Mouse (Mus musculus) limb, embryonic 12.5 days (tissue): Measurements from ENCODE around the gene Zfp423. TPM values are rescaled to one million over a fixed set of nuclear protein-coding genes. Genes with fewer than 3 reads are reported as not detected.

Experiments used
- ATAC-seq: fragments of 200-750 bp; cut with Nextera tagmentation; 2 replicates; pipeline ENCODE4 v1.8.0; 2017; ENCODE audit warnings: low read depth, moderate TSS enrichment; ENCODE audit not compliant: insufficient number of reproducible peaks, insufficient read depth, low FRiP score, low TSS enrichment
- H3K27ac ChIP-seq: fragments of 300-500 bp; sonication (generic); 2 replicates; pipeline ENCODE4 v1.5.1; 2016; ENCODE audit warnings: mild to moderate bottlenecking, moderate library complexity
- H3K27me3 ChIP-seq: fragments of 300-500 bp; sonication (generic); 2 replicates; pipeline ENCODE4 v1.6.1; 2016; ENCODE audit warnings: mild to moderate bottlenecking, moderate library complexity
- H3K36me3 ChIP-seq: fragments of 300-500 bp; sonication (generic); 2 replicates; pipeline ENCODE4 v1.6.1; 2016; ENCODE audit warnings: mild to moderate bottlenecking, moderate library complexity
- H3K4me1 ChIP-seq: fragments of 300-500 bp; sonication (generic); replicated peaks from 2 replicates; pipeline ENCODE4 v1.6.1; 2016
- H3K4me2 ChIP-seq: fragments of 300-500 bp; sonication (generic); 2 replicates; pipeline ENCODE4 v1.6.1; 2016; ENCODE audit warnings: mild to moderate bottlenecking, moderate library complexity
- H3K4me3 ChIP-seq: fragments of 300-500 bp; sonication (generic); replicated peaks from 2 replicates; pipeline ENCODE4 v1.5.1; 2016; ENCODE audit warnings: mild to moderate bottlenecking
- H3K9ac ChIP-seq: fragments of 300-500 bp; sonication (generic); replicated peaks from 2 replicates; pipeline ENCODE4 v1.6.1; 2016; ENCODE audit warnings: mild to moderate bottlenecking, moderate library complexity
- H3K9me3 ChIP-seq: fragments of 300-500 bp; sonication (generic); 2 replicates; pipeline ENCODE4 v1.6.1; 2016; ENCODE audit warnings: mild to moderate bottlenecking, moderate library complexity
- WGBS: fragments of 180-500 bp; shearing (Covaris S2); methylation state at CpG from one replicate; pipeline ENCODE4 v1.1.7; 2016; 5-methylcytosine and 5-hydroxymethylcytosine counted together
- polyA plus RNA-seq: library from polyadenylated mRNA; unstranded; fragments of >200 nt; fragmentation: Nextera tagmentation; extraction: Ambion mirVana; gene quantifications from 2 replicates; pipeline ENCODE4 v1.2.1, GENCODE M21; 2016

Zfp423 gene
- polyA plus RNA-seq, 1 experiment from 2014 or later = 40.3 TPM

GRCm38 (mm10) chr8:87944225-87944934 is 15.0 kb downstream of the Zfp423 start:
- Histone ChIP-seq H3K27ac (no peak overlapping the region), H3K9ac (peak overlapping the region; percentile 76; the same call in 1 of the 2 replicates), H3K4me1 (peaks cover 76% of the 10 kb centered on the region), H3K27me3 (no peaks in the 10 kb centered on the region), H3K36me3 (peaks cover 9% of the 10 kb centered on the region; the same call in 1 of the 2 replicates), H3K9me3 (no peaks in the 10 kb centered on the region), H3K4me3 (peak overlapping the region; percentile 43), H3K4me2 (peak overlapping the region; percentile 84)
- WGBS = 12% methylated on average over 5 of the region's 5 CpGs
- ATAC-seq = no peak

GRCm38 (mm10) chr8:87943651-87944091 is 15.7 kb downstream of the Zfp423 start:
- no peak overlapping the region for H3K27ac ChIP-seq
- 3% methylated on average over 42 of the region's 42 CpGs for WGBS

GRCm38 (mm10) chr8:87940646-87941045 is 18.7 kb downstream of the Zfp423 start:
- Histone ChIP-seq H3K36me3 (peaks cover 4% of the 10 kb centered on the region; the same call in 1 of the 2 replicates), H3K4me1 (peaks cover 70% of the 10 kb centered on the region), H3K9me3 (no peaks in the 10 kb centered on the region), H3K4me3 (no peak overlapping the region), H3K27me3 (no peaks in the 10 kb centered on the region), H3K27ac (0 out of 2 replicates have a peak overlapping the region, but pooled peaks have one; percentile 17), H3K4me2 (no peak overlapping the region), H3K9ac (no peak overlapping the region)
- WGBS = 38% methylated on average over 6 of the region's 6 CpGs
- ATAC-seq = no peak

More at GRCm38 (mm10) chr8:87943651-87944091, 15.7 kb downstream of the Zfp423 start:
- peaks cover 76% of the 10 kb centered on the region for H3K4me1 ChIP-seq
- H3K9ac ChIP-seq = peak overlapping the region; percentile 76
- no peaks in the 10 kb centered on the region for H3K9me3 ChIP-seq
- peak overlapping the region; percentile 43 for H3K4me3 ChIP-seq
- no peaks in the 10 kb centered on the region for H3K27me3 ChIP-seq
- peak overlapping the region; percentile 84 for H3K4me2 ChIP-seq
- ATAC-seq = no peak
- H3K36me3 ChIP-seq = peaks cover 9% of the 10 kb centered on the region; the same call in 1 of the 2 replicates

- Histone ChIP-seq H3K4me2 (peak overlapping the region; percentile 66), H3K9me3 (no peaks in the 10 kb centered on the region), H3K9ac (peak overlapping the region; percentile 54; the same call in 1 of the 2 replicates), H3K27me3 (no peaks in the 10 kb centered on the region), H3K4me3 (peak overlapping the region; percentile 25), H3K4me1 (peaks cover 64% of the 10 kb centered on the region), H3K27ac (peak overlapping the region; percentile 85), H3K36me3 (no peaks in the 10 kb centered on the region)
- ATAC-seq = no peak
- WGBS = 12% methylated on average over 7 of the region's 8 CpGs
Measured at GRCm38 (mm10) chr8:87939308-87939936, 20.0 kb downstream of the Zfp423 start.

GRCm38 (mm10) chr8:87938351-87939232 is 20.8 kb downstream of the Zfp423 start:
- Histone ChIP-seq H3K4me1 (peaks cover 64% of the 10 kb centered on the region), H3K27ac (peak overlapping the region; percentile 85), H3K9ac (peak overlapping the region; percentile 54), H3K27me3 (no peaks in the 10 kb centered on the region), H3K4me3 (peak overlapping the region; percentile 25), H3K4me2 (peak overlapping the region; percentile 66), H3K36me3 (no peaks in the 10 kb centered on the region), H3K9me3 (no peaks in the 10 kb centered on the region)
- ATAC-seq = peak; percentile 84
- under 1% methylated on average over 20 of the region's 20 CpGs for WGBS

- no peak for ATAC-seq
- H3K36me3 ChIP-seq = no peaks in the 10 kb centered on the region
- no peaks in the 10 kb centered on the region for H3K27me3 ChIP-seq
- no peak overlapping the region for H3K9ac ChIP-seq
- no peak overlapping the region for H3K4me3 ChIP-seq
- H3K27ac ChIP-seq = peak overlapping the region; percentile 29; the same call in 1 of the 2 replicates
- peaks cover 74% of the 10 kb centered on the region for H3K4me1 ChIP-seq
- H3K9me3 ChIP-seq = no peaks in the 10 kb centered on the region
- H3K4me2 ChIP-seq = no peak overlapping the region
- WGBS = 76% methylated on average over 3 of the region's 3 CpGs
Measured at GRCm38 (mm10) chr8:87937211-87937610, 22.2 kb downstream of the Zfp423 start.

GRCm38 (mm10) chr8:87935088-87935680 is 24.2 kb downstream of the Zfp423 start:
- no peaks in the 10 kb centered on the region for H3K36me3 ChIP-seq
- WGBS = 87% methylated on average over 6 of the region's 6 CpGs
- H3K27ac ChIP-seq = no peak overlapping the region
- H3K27me3 ChIP-seq = no peaks in the 10 kb centered on the region
- peaks cover 80% of the 10 kb centered on the region for H3K4me1 ChIP-seq
- no peak overlapping the region for H3K9ac ChIP-seq
- H3K9me3 ChIP-seq = no peaks in the 10 kb centered on the region
- no peak overlapping the region for H3K4me3 ChIP-seq
- no peak overlapping the region for H3K4me2 ChIP-seq
- no peak for ATAC-seq

GRCm38 (mm10) chr8:87934175-87934574 is 25.2 kb downstream of the Zfp423 start:
- WGBS = 60% methylated on average over 13 of the region's 13 CpGs
- no peaks in the 10 kb centered on the region for H3K36me3 ChIP-seq
- peak overlapping the region; percentile 42 for H3K27ac ChIP-seq
- ATAC-seq = no peak
- H3K9me3 ChIP-seq = no peaks in the 10 kb centered on the region
- H3K4me1 ChIP-seq = peaks cover 80% of the 10 kb centered on the region
- no peak overlapping the region for H3K4me3 ChIP-seq
- H3K9ac ChIP-seq = no peak overlapping the region
- H3K4me2 ChIP-seq = no peak overlapping the region
- no peaks in the 10 kb centered on the region for H3K27me3 ChIP-seq

GRCm38 (mm10) chr8:87933752-87934151 is 25.6 kb downstream of the Zfp423 start:
- Histone ChIP-seq H3K4me3 (no peak overlapping the region), H3K9ac (no peak overlapping the region), H3K9me3 (no peaks in the 10 kb centered on the region), H3K27ac (peak overlapping the region; percentile 42), H3K36me3 (no peaks in the 10 kb centered on the region), H3K4me2 (no peak overlapping the region), H3K4me1 (peaks cover 80% of the 10 kb centered on the region), H3K27me3 (no peaks in the 10 kb centered on the region)
- WGBS = 59% methylated on average over 8 of the region's 8 CpGs
- no peak for ATAC-seq

- peaks cover 87% of the 10 kb centered on the region for H3K4me1 ChIP-seq
- 53% methylated on average over 2 of the region's 2 CpGs for WGBS
- H3K9me3 ChIP-seq = no peaks in the 10 kb centered on the region
- H3K36me3 ChIP-seq = no peaks in the 10 kb centered on the region; the same call in 1 of the 2 replicates
- ATAC-seq = no peak
- peak overlapping the region; percentile 41; the same call in 1 of the 2 replicates for H3K27ac ChIP-seq
- no peak overlapping the region for H3K4me3 ChIP-seq
- H3K27me3 ChIP-seq = no peaks in the 10 kb centered on the region
- no peak overlapping the region for H3K4me2 ChIP-seq
- no peak overlapping the region for H3K9ac ChIP-seq
Measured at GRCm38 (mm10) chr8:87928857-87929256, 30.5 kb downstream of the Zfp423 start.
